Mouse (Mus musculus): Measurements from ENCODE around the gene Dab1.

The Dab1 gene

DNA sequence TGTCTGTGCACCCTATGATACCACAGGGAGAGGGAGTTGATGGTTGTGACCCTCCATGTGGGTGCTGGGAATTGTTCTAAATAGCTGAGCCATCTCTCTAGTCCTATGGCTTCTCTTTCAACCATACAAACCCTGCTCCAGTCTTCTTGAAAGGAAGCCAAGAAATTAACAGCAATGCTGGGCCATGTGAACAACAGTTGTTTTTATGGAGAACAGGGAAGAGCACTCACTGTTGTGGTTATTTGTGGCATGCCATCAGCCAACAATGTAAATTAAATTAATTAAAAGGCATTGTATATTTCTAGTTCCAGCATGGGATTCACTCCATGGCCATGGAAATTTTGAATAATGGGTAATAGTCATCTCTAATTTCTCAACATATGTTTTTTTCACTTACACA lies 492.5 kb downstream of the Dab1 start:
- DNase-seq (ENCODE audit: low spot score in 2 of 2): no peak

DNA sequence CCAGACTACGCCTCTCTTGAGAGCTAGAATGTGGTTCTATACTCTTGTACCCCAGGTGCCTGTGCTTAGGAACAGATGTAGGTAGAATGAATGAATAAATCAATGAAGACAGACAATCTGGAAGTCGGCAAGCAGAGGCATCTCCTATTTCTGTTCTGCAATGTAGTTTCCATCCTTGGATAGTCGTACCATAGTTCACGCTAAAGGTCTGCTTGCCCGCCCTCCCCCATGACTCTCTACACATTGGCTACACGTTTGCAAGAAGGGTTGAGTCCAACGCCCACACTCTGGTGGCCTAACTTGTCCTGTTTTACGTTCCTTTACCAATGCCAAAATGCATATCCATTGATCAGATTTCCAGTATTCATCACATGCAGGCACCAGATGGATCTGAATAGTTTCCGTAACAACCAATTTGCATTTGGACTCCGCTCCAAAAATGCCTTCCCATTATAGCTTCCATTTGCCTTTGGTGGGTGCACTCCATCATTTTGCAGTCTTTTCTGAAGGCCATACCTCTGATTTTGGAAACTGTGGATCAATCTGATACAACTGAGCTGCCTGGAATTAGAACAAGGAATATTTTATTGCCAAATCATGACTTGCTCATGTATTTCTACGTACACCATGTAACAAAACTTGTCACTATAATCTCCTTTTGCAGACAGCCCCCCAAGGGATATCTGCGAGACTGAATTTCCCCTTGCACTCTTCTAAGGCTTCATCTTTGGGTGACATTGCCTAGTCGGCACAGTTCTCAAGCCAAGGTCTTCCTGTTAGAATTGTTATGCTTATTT lies 494.2 kb downstream of the Dab1 start:
- DNase-seq (ENCODE audit: low spot score in 2 of 2): no peak

DNA sequence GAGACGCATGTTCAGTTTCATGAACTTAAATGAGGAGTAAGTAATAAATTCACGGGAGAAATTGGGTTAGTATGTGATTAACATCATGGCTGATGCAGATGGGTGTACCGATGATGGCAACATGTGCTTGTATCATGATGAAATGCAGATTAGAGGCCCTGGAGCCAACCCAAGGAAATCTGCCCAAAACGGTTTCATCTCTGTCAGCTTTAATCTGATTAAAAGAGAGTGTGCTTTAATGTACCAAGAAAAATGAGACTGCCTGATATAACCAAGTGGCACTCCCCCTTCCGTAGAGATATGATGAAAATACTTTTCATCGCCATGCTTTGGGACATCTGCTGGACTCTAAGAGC lies 494.8 kb downstream of the Dab1 start:
- no peak for DNase-seq (ENCODE audit: low spot score in 2 of 2)

DNA sequence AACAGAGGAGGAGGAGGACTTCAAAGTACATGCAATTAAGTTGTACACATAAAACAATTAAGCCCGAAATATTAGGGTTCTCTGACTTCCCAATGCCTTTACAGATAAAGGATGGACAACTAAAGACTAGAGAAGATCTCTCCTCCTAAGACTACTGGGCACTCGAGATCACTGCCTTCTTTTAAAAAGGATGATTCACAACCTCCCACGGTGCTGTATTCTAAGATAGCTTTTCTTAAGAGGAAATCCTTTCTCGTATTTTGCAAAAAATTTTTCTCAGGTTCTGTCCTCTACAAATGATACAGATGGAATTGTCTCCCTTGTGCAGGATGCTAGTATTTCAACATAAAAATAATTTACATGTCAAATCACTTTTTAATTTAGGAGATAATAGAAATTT lies 500.9 kb downstream of the Dab1 start:
- no peak for DNase-seq (ENCODE audit: low spot score in 2 of 2)

DNA sequence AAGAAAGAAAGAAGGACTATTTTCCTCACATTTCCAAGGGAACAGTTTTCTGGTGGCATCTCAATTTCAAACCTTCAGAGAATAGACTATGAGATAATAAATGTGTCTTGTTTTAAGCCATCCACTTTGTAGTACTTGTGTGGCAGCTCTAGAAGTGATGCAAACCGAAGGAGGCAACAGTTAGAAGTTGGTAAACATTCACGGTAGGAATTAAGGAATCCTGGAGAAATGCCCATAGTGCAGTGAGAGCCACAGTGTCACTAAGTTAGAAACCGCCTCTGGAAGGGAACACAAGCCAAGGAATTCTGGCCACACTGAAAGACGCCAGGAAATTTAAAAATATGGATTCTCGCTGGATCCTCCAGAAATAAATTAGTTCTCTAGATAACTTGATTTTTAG lies 502.8 kb downstream of the Dab1 start:
- DNase-seq (ENCODE audit: low spot score in 2 of 2): no peak

DNA sequence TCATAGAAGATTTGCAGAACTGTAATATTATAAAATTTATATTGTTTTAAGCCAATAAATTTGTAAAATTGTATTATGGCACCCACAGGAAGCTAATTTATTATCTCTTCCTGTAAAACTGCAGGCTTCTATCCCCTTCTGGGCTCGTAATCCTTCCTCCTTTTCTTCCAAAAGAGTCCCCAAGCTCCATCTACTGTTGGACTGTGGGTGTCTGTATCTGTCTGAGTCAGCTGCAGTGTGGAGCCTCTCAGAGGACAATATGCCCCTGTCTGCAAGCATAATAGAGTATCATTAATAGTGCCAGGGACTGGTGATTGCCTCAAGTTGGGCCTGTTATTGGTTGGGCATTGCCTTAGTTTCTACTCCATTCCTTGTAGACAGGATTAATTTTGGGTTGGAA lies 503.2 kb downstream of the Dab1 start:
- DNase-seq (ENCODE audit: low spot score in 2 of 2): no peak

DNA sequence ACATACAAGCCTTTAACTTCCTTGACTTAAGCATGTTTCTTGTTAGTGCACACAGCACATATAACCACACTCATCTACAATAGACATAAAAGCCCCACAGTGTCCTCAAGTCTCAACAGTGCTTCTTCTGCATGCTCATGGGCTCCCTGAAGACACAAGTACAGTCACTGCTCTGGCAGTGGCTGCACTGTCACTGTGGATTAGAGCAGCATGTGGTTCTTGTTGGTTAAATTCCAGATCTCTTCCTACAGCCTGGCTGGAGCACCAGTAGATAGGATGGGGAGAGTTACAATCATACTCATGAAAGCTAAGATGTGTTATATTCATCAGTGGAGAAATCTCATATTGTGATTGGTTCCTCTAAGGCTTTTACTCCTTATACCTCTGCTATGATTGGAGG lies 534.5 kb downstream of the Dab1 start:
- DNase-seq (ENCODE audit: low spot score in 2 of 2): no peak

DNA sequence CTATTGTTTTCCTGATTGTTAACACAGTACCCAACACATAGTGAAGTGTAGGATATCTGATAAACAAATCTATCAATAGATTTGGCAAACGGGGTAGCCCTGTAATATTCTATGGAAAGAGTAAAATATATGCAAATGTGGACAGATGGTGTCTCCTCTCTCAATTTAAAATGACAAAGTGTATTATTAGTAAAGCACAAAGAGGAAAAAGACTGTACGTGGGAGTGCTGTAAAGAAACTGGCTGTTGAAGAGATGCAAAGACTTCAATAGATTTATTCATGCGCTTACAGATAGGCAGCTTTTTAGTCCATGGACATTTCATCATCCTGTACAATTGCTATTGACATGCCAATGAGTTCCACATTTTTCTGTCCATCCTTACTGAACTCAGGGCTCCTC lies 558.9 kb downstream of the Dab1 start:
- DNase-seq (ENCODE audit: low spot score in 2 of 2): no peak

DNA sequence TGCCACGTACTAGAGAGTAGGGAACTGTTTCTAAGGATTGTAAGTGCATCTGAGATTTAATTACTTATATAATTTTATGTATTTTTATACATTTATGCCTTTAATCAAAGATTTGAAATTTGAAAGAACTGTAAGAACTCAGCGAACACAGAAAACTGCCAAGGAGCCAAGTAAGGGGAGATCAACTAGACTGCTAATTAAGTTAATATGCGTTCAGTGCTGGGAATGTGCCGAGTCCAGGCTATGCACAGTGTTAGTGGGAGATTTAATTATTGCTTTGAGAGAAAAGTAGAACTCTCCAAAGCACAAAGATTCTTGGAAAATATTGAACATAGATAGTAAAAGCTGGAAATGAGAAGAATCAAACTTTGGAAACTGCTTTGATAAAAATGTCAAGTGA lies 567.2 kb downstream of the Dab1 start:
- no peak for DNase-seq (ENCODE audit: low spot score in 2 of 2)

DNA sequence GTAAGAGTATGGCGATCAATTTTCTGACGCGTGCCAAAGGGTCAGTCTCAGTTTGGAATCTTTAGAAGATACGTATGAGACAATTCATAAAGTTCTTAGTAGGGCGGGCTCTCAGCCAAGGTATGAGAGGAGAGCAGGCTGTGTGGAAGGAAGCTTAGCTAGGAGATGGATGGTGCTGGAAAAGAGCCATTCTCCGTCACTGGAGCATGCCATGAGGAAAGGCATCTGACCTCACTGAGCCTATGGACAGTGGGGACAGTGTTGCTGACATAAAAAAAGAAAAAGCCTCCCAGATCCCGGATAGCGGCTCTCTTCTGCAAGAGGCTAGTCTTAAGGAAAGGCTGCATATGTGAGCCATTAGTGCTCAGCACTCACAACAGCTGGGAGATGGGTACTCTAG lies 579.5 kb downstream of the Dab1 start:
- DNase-seq (ENCODE audit: low spot score in 2 of 2): no peak

DNA sequence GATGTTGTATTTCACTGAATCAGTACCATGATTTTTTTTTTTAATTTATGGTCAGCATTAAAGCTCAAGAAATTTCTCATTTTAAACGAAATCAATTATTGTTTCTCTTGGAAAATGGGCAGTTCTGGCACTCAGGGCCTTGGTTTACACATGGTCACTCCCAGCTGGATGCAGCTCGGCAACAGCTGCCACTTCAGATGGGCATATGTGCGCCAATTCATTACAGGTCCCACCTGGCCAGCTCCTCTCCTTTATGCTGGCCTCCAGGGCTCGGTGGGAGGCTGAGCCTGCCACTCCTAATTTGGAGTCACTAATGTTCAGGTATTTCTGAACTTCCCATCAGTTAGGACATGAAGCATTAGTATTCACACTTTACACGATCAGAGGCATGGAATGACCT lies 582.5 kb downstream of the Dab1 start:
- no peak for DNase-seq (ENCODE audit: low spot score in 2 of 2)

DNA sequence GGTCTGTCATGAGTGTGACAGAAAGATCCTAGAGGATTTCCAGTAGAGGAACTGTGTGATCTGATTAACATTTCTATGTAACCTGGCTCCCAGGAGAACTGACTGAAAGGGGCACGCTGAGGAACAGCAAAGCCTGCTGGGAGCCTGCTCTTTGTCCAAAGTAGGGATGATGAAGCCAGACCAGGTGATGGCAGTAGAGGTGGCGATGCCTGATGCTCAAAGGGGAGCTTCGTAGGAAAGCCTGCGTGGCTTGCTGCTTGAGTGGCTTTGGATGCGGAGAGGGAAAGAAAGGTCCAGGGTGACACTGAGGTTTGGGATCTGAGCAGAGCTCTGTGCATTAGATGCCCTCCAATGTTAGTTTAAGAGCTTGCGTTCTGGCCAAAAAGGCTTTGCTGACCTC lies 584.9 kb downstream of the Dab1 start:
- DNase-seq (ENCODE audit: low spot score in 2 of 2): no peak

DNA sequence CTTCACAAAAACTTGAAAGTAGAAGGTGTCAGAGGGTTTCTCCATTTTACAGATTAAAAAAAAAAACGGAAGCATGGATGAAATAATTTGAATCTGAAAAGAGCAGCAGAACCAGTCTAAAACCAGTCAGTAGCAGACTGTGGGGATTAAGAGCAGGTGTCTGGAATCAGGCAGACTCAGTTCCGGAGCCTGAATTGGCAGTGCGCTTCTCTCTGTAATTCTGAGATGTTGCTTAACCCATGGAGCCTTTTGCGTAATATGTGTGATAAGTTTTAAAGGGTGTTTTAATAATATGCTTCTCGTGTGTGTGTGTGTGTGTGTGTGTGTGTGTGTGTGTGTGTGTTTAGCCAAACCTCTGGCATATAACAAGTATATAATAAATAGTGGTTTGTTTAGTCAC lies 587.5 kb downstream of the Dab1 start:
- no peak for DNase-seq (ENCODE audit: low spot score in 2 of 2)

DNA sequence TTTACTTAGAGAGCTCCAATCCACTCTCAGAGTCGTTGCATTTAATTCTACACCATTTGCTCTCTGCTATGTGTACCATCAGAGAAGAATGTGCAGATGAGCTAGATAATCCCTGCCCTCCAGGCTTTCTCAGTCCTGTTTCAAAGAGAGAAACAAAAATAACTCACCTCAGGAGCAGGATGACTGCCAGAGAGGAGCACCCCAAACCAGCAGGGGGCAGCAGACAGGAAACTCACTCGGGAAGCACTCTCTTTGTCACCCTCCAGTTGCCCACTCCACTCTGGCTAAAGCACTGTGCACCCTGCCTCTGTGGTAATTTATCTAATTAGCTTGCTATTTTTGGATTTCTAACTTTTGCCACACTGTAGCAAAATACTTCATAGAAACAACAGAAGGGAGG lies 589.9 kb downstream of the Dab1 start:
- no peak for DNase-seq (ENCODE audit: low spot score in 2 of 2)

DNA sequence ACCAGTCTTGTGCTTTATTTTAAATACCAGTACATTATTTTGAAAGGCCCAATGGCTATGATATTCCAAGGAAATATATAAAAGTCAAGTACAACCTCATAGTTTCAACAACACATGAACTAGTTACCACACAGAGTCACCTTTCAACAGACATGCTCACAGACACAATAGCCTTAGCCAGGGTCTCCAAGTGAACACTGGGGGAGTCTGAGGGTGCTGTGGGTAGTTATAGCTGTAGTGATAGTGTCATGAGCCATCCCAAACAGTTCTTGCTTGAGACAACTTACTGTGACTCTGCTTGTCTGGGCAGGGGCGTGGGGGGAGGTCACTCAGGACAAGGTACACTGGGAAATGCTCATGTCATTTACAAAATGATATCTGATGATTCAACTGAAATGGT lies 591.6 kb downstream of the Dab1 start:
- no peak for DNase-seq (ENCODE audit: low spot score in 2 of 2)

DNA sequence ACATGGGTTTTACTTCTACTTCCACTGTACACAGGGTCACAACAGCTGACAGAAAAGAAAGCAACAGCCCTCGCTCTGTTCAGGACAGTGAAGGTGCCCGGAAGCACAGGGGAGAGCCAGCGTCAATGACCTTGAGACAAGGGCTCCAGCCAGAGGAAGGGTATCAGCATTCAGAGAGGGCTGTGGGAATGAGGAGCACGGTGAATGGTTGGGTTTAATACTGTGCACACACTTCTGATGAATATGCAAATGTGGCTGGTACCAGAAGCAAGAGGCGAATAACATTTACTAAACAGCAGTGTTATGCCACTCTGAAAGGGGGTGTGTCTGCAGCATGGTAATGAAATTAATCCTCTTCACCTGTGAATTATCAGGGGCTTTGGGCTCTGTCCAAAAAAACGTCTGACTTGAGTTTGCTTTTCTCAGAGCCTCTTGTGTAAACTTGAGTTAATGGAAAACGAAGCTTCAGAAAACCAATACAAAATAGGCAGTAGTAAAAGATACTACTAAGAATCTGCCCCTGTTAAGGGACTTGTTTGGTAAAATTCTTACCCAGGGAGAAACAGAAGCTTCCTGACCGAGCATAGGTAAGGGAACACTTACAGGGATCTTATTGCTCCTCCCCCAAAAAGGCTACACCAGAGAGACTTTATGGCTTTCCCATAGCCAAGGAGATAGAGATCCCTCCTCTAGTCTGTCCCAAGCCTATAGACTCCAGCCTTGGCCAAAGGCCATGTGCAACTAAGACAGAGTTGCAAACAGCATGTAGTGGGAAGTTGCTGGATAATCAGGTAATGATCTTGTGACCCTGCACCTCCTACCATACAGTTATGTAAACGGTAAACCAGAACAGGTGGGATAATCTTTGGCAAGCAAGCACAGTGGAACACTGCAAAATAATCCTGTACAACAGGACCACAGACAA lies 592.6 kb downstream of the Dab1 start:
- no peak for DNase-seq (ENCODE audit: low spot score in 2 of 2)

DNA sequence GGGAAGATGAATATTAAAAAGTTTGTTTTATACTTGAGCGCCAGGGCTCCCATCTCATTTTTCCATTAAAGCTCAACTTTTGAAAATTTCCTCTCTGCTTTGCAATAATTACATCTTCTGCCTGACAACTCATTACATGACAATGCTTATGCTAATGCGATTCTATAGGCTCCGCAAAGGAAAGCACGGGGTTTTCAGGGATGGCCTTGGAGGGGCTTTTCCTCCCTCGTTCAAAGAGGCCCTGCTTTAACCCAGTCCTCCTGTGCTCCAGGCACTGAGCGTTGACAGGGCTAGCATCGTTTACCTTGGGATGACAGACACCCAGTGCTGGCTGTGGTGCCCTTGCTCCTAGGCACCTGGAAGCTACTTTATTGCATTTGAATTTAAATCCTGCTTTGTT lies 595.6 kb downstream of the Dab1 start:
- DNase-seq (ENCODE audit: low spot score in 2 of 2): no peak

DNA sequence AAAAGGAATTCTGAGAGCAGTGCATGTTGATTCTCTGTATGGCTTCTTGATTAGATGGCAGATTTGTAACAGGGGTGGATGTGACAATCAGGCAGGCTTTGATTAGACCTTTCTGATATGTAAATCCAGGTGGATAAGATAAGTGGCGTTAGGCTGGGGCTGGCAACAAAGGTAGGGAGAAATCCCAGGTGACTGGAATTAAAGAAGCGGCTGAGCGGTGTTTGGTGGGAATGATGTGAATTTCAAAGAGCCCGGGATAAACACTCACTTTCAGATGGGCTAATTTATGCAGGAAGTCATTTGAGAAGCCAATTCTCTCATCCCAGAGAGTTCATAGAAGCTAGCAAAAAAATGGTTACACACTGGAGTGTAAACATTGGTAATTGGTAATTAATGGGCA lies 598.2 kb downstream of the Dab1 start:
- DNase-seq (ENCODE audit: low spot score in 2 of 2): no peak

DNA sequence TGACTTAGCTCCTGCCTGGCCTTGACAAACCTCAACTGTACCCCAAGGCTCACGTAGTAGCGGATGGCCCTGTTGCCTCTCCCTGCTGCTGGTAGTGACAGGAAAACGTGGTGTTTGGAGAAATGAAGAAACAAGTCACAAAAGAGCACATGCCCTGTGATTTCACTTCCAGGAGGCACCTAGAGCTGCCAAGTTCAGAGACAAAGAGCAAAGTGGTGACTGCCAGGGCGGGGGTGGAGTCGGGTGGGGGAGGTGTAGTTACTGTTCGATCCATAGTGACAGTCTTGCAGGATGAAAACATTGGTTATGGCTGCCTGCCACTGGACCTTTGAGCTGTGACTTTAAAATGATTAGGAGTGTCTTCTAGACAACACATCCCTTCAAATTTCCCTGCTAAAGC lies 599.6 kb downstream of the Dab1 start:
- DNase-seq (ENCODE audit: low spot score in 2 of 2): no peak

DNA sequence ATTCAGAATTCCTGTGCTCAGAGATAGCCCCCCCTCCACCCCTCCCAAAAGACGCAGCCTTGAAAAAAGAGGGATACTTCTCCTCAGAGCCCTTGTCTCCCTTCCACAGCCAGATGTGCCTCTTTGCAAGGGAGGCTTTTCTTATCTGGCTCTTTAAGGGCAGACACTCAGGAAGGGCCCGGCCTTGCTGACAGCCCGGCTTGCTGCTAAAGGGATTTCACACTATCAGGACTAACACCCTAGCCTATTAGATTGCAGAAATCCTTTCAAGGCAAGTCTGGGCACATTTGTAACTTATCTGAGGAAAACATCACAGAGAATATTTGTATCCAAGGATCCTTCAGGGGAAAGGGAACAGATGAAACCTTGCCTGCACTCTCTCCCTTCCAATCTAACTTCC lies 600.9 kb downstream of the Dab1 start:
- no peak for DNase-seq (ENCODE audit: low spot score in 2 of 2)

DNA sequence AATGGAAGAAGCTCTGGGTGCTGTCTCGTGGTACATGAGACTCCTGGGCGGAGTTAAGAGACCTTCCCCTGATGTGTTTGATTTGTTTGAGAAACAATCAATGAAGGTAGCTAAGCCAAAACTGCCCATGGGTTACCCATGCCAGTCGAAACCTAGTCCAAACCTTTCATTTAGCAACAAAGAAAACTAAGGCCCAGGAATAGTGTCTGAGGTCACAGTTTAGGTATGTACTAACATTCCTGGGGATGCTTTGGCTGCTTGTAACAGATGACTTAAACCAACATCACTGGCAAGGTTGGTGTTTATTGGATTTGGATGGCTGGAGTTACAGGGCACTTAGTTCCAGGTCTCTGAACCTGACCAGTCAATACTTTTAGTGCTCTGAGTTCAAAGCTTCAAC lies 610.1 kb downstream of the Dab1 start:
- no peak for DNase-seq (ENCODE audit: low spot score in 2 of 2)

DNA sequence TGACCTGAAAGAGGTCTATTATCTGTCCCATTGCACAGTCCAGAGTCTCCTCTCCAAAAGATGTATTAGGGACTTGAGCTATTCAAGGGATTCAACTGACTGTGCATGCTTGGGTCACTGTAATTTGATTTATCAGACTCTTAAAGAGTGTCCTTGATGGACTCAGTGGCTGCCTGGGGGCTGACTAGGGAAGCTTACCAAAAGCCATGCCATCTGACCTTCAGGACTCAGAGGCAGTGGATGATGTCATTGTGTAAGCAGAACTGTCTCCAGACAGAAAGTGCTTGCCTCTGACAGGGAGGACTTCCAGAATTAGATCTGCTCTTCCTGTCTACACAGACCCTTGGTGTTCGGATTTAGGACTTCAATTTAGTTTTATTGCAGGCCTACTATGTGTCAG lies 627.3 kb downstream of the Dab1 start:
- DNase-seq (ENCODE audit: low spot score in 2 of 2): no peak

DNA sequence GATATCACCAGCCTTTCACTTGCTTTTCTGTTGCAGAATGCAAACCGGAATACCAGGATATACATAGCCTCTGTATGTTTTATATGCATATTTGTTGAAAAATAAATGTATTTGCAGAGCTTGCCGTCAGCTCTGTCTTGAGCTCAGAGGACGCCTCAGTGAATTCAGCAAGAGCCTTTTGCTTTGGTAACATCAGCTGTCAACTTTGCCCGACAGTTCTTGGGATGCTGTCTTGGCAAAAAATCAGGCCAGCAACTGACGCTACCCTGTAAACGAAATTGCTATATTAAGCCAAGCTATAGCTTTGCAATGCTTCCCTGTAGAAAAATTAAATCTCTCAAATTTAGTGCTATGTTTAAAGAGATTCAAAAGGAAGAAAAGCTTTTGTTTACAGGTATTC lies 630.3 kb downstream of the Dab1 start:
- no peak for DNase-seq (ENCODE audit: low spot score in 2 of 2)
